Mouse (Mus musculus): ENCODE measurements around the gene Ctsj. TPM values are rescaled to one million over a fixed set of nuclear protein-coding genes. Genes with fewer than 3 reads are reported as not detected.

The Ctsj gene
- polyA plus RNA-seq, 1 experiment from 2014 or later = not detected

GRCm38 (mm10) chr13:60961706-60962105, 44.1 kb downstream of the Ctsj start:
- Histone ChIP-seq H3K27ac (ENCODE audit: low read depth) (no peak overlapping the region), H3K9ac (no peak overlapping the region), H3K4me3 (ENCODE audit: low read depth, low read length) (no peak overlapping the region), H3K36me3 (ENCODE audit: insufficient read depth) (no peaks in the 10 kb centered on the region), H3K27me3 (ENCODE audit: insufficient read depth, low read length) (no peaks in the 10 kb centered on the region), H3K4me1 (ENCODE audit: insufficient read depth) (no peaks in the 10 kb centered on the region), H3K9me3 (ENCODE audit: low read depth, low read length) (no peaks in the 10 kb centered on the region), H3K4me2 (no peak overlapping the region)
- ATAC-seq (ENCODE audit: insufficient read depth) (no peak), DNase-seq (no peak)
- TF ChIP-seq CTCF (IDR thresholded peaks at IDR 0.05; ENCODE audit: low read depth) = no peak
- 54% methylated on average over 5 of the region's 5 CpGs for WGBS

Other genes with a start within 250 kb of the Ctsj start
- gene BC051665, start 219.6 kb downstream of the Ctsj start, polyA plus RNA-seq (2014; fragmentation: Nextera tagmentation; extraction: Ambion mirVana) = not detected in 2 replicates
- not detected in 2 replicates for gene Ctsll3, start 203.1 kb downstream of the Ctsj start, polyA plus RNA-seq (2014; fragmentation: Nextera tagmentation; extraction: Ambion mirVana)
- gene 4930486L24Rik, start 141.5 kb downstream of the Ctsj start, polyA plus RNA-seq (2014; fragmentation: Nextera tagmentation; extraction: Ambion mirVana) = not detected in 2 replicates
- gene Gm49392, start 109.1 kb downstream of the Ctsj start, polyA plus RNA-seq (2014; fragmentation: Nextera tagmentation; extraction: Ambion mirVana) = 0.34 and 0.95 TPM in 2 replicates
- gene Ctla2b, start 108.5 kb downstream of the Ctsj start, polyA plus RNA-seq (2014; fragmentation: Nextera tagmentation; extraction: Ambion mirVana) = 8.3 and 10.1 TPM in 2 replicates
- not detected in 2 replicates for gene Tpbpb, start 101.1 kb downstream of the Ctsj start, polyA plus RNA-seq (2014; fragmentation: Nextera tagmentation; extraction: Ambion mirVana)
- not detected in 2 replicates for gene Gm49393, start 70.4 kb downstream of the Ctsj start, polyA plus RNA-seq (2014; fragmentation: Nextera tagmentation; extraction: Ambion mirVana)
- gene Gm49391, start 69.4 kb downstream of the Ctsj start, polyA plus RNA-seq (2014; fragmentation: Nextera tagmentation; extraction: Ambion mirVana) = 3.3 and 5.0 TPM in 2 replicates
- gene Ctla2a, start 69.3 kb downstream of the Ctsj start, polyA plus RNA-seq (2014; fragmentation: Nextera tagmentation; extraction: Ambion mirVana) = 79.7 and 92.1 TPM in 2 replicates
- not detected in 2 replicates for gene Tpbpa, start 64.0 kb downstream of the Ctsj start, polyA plus RNA-seq (2014; fragmentation: Nextera tagmentation; extraction: Ambion mirVana)
- gene Ctsq, start 34.7 kb upstream of the Ctsj start, polyA plus RNA-seq (2014; fragmentation: Nextera tagmentation; extraction: Ambion mirVana) = not detected in 2 replicates
- not detected in 2 replicates for gene Ctsr, start 158.3 kb upstream of the Ctsj start, polyA plus RNA-seq (2014; fragmentation: Nextera tagmentation; extraction: Ambion mirVana)
- not detected in 2 replicates for gene Cts6, start 197.5 kb upstream of the Ctsj start, polyA plus RNA-seq (2014; fragmentation: Nextera tagmentation; extraction: Ambion mirVana)
- gene Cts8, start 249.4 kb upstream of the Ctsj start, polyA plus RNA-seq (2014; fragmentation: Nextera tagmentation; extraction: Ambion mirVana) = not detected in 2 replicates